In genomic region chr4:131798968-131799367, GRCm38 (mm10) we compare ENCODE assay signal across 23 mouse cellular contexts. TPM values are rescaled to one million over a fixed set of nuclear protein-coding genes. Genes with fewer than 3 reads are reported as not detected.
DNase-seq lines count a peak whose midpoint lies in the region; ATAC-seq and TF ChIP-seq lines count a peak whose summit lies in the region.
"Had no signal": no experiment of that assay in that cellular context is flagged by ENCODE, and none has a peak within 500 bp of the region (broad histone marks: within the 10 kb centered on the region; RNA-seq: fewer than 3 reads in every experiment).

No protein-coding gene starts in this region.

- 0 out of 2 replicates have a peak, but pooled peaks cover 6% of the 10 kb centered on the region for H3K27me3 ChIP-seq in forebrain, embryonic 10.5 days (ENCODE audit: poor library complexity, severe bottlenecking)
- H3K27me3 ChIP-seq in forebrain, embryonic 15.5 days, result no peaks in the 10 kb centered on the region
- H3K27me3 ChIP-seq in E14TG2a.4 (ENCODE audit: insufficient read depth, low read length), result peaks cover 41% of the 10 kb centered on the region
- no peaks in the 10 kb centered on the region for H3K27me3 ChIP-seq in liver, embryonic 13.5 days
- H3K27me3 ChIP-seq: midbrain, embryonic 13.5 days; neural tube, embryonic 15.5 days had no signal

- peak overlapping the region; percentile 25; the same call in 1 of the 2 replicates for H3K27ac ChIP-seq in forebrain, embryonic 10.5 days
- no peak overlapping the region for H3K27ac ChIP-seq in forebrain, embryonic 15.5 days (replicated peaks)
- no peak overlapping the region for H3K27ac ChIP-seq in liver, embryonic 13.5 days
- H3K27ac ChIP-seq: gastrocnemius, adult 2 months; heart, embryonic 15.5 days; macrophage; midbrain, embryonic 13.5 days; neural tube, embryonic 15.5 days had no signal

- TF ChIP-seq CTCF in E14TG2a.4 (conservative IDR thresholded peaks at IDR 0.05; ENCODE audit: low read length), result no peak

- 18% methylated on average over 4 of the region's 4 CpGs for WGBS in forebrain, embryonic 10.5 days
- 20% methylated on average over 3 of the region's 4 CpGs for WGBS in forebrain, embryonic 15.5 days
- 48% methylated on average over 4 of the region's 4 CpGs for WGBS in liver, embryonic 13.5 days (ENCODE audit: insufficient replicate concordance)

- peaks cover 65% of the 10 kb centered on the region for H3K36me3 ChIP-seq in forebrain, embryonic 10.5 days (replicated peaks)
- no peaks in the 10 kb centered on the region for H3K36me3 ChIP-seq in forebrain, embryonic 15.5 days
- 0 out of 2 replicates have a peak, but pooled peaks cover 11% of the 10 kb centered on the region for H3K36me3 ChIP-seq in E14TG2a.4 (ENCODE audit: insufficient read depth, low read length)
- no peaks in the 10 kb centered on the region for H3K36me3 ChIP-seq in liver, embryonic 13.5 days
- H3K36me3 ChIP-seq: heart, embryonic 15.5 days; midbrain, embryonic 13.5 days; neural tube, embryonic 15.5 days had no signal

- no peak overlapping the region for H3K9ac ChIP-seq in forebrain, embryonic 15.5 days (replicated peaks)
- H3K9ac ChIP-seq in liver, embryonic 13.5 days, result no peak overlapping the region
- H3K9ac ChIP-seq: heart, embryonic 15.5 days; lung, embryonic 14.5 days; midbrain, embryonic 13.5 days; neural tube, embryonic 15.5 days had no signal

- H3K4me2 ChIP-seq in forebrain, embryonic 15.5 days (replicated peaks), result no peak overlapping the region
- no peak overlapping the region for H3K4me2 ChIP-seq in liver, embryonic 13.5 days
- H3K4me2 ChIP-seq: heart, embryonic 15.5 days; lung, embryonic 14.5 days; midbrain, embryonic 13.5 days; neural tube, embryonic 15.5 days had no signal

- H3K9me3 ChIP-seq in forebrain, embryonic 10.5 days, result no peaks in the 10 kb centered on the region
- no peaks in the 10 kb centered on the region for H3K9me3 ChIP-seq in forebrain, embryonic 15.5 days
- H3K9me3 ChIP-seq in E14TG2a.4 (ENCODE audit: low read length), result no peaks in the 10 kb centered on the region
- no peaks in the 10 kb centered on the region for H3K9me3 ChIP-seq in liver, embryonic 13.5 days (replicated peaks)
- H3K9me3 ChIP-seq: heart, embryonic 15.5 days; midbrain, embryonic 13.5 days; neural tube, embryonic 15.5 days had no signal

- no peak for DNase-seq in forebrain, embryonic 10.5 days (ENCODE audit: extremely low spot score, low spot score)
- peak; percentile 15 for DNase-seq in embryo, embryonic 11 days
- DNase-seq in liver, embryonic 13.5 days, result no peak
- DNase-seq in cerebellum, postnatal 36 days, result no peak
- no peak for DNase-seq in gastrocnemius, postnatal 4 days (ENCODE audit: low spot score in 2 of 2)
- no peak for DNase-seq in right cerebral cortex, postnatal 4 days
- DNase-seq: adrenal gland, postnatal 14 days; cerebellum, adult 11-12 months; gastrocnemius, adult 2 months; heart, adult 11 months; kidney, adult 8-10 months; lung, embryonic 14.5 days; thymus, adult 18-20 months had no signal

- no peak for ATAC-seq in forebrain, embryonic 15.5 days (replicated peaks)
- ATAC-seq in liver, embryonic 13.5 days (ENCODE audit: low read depth), result peak; percentile 61
- ATAC-seq: activated CD4-positive, CD25-positive, alpha-beta regulatory T cell, adult 4 months; CD4-positive, CD25-positive, alpha-beta regulatory T cell, adult 4 months; inflammation-experienced regulatory T-cells, adult 6 months; midbrain, embryonic 13.5 days had no signal

- H3K4me3 ChIP-seq in forebrain, embryonic 10.5 days, result no peak overlapping the region
- no peak overlapping the region for H3K4me3 ChIP-seq in forebrain, embryonic 15.5 days
- H3K4me3 ChIP-seq in E14TG2a.4 (replicated peaks; ENCODE audit: low read length), result peak overlapping the region; percentile 65
- no peak overlapping the region for H3K4me3 ChIP-seq in liver, embryonic 13.5 days (replicated peaks)
- H3K4me3 ChIP-seq: gastrocnemius, adult 2 months; heart, embryonic 15.5 days; midbrain, embryonic 13.5 days; myocyte; neural tube, embryonic 15.5 days had no signal

- H3K4me1 ChIP-seq in forebrain, embryonic 10.5 days, result peaks cover 48% of the 10 kb centered on the region
- peaks cover 10% of the 10 kb centered on the region for H3K4me1 ChIP-seq in forebrain, embryonic 15.5 days
- peaks cover 55% of the 10 kb centered on the region for H3K4me1 ChIP-seq in E14TG2a.4 (replicated peaks; ENCODE audit: low read depth, low read length)
- H3K4me1 ChIP-seq in liver, embryonic 13.5 days (replicated peaks), result peaks cover 14% of the 10 kb centered on the region
- H3K4me1 ChIP-seq: heart, embryonic 15.5 days; midbrain, embryonic 13.5 days had no signal

RNA-seq across cellular contexts. Expression of gene Ptpru, which starts 39.1 kb away (rescaled TPM):
- 26.5 and 27.0 TPM in 2 replicates for polyA plus RNA-seq in forebrain, embryonic 10.5 days (2016; fragmentation: Nextera tagmentation; extraction: Ambion mirVana)
- polyA plus RNA-seq in forebrain, embryonic 15.5 days (2015; fragmentation: Nextera tagmentation; extraction: Ambion mirVana), result 23.9 and 25.2 TPM in 2 replicates
- 2.1 and 2.7 TPM in 2 replicates for polyA plus RNA-seq in liver, embryonic 13.5 days (2015; fragmentation: Nextera tagmentation; extraction: Ambion mirVana)
- total RNA-seq in gastrocnemius, postnatal 4 days (2021), result 1 to 10 TPM; 1.3 to 1.4 TPM
- polyA plus RNA-seq: CD4-positive, CD25-positive, alpha-beta regulatory T cell, adult 4 months; inflammation-experienced regulatory T-cells, adult 6 months had no signal

RNA-seq across cellular contexts. Expression of gene Mecr, which starts 44.3 kb away (rescaled TPM):
- 57.6 and 60.2 TPM in 2 replicates for polyA plus RNA-seq in forebrain, embryonic 10.5 days (2016; fragmentation: Nextera tagmentation; extraction: Ambion mirVana)
- 40.2 and 41.2 TPM in 2 replicates for polyA plus RNA-seq in forebrain, embryonic 15.5 days (2015; fragmentation: Nextera tagmentation; extraction: Ambion mirVana)
- polyA plus RNA-seq in liver, embryonic 13.5 days (2015; fragmentation: Nextera tagmentation; extraction: Ambion mirVana), result 39.6 and 42.8 TPM in 2 replicates
- 10 to 100 TPM; 21.0 to 21.1 TPM for total RNA-seq in gastrocnemius, postnatal 4 days (2021)
